Mouse (Mus musculus) cerebellum, adult 9-11 months (tissue): ENCODE data around the gene Vamp8.

Source experiments
- DNase-seq: peaks from one replicate; pipeline ENCODE4 v3.0.0; 2022

The Vamp8 gene

GRCm38 (mm10) chr6:72389941-72390771 lies at the start of gene Vamp8:
Gene Vamp8 (minus strand): TSS chr6:72390703.
- peak; percentile 71 for DNase-seq

- DNase-seq = peak; percentile 95
Measured at GRCm38 (mm10) chr6:72439355-72440185, 49.1 kb upstream of the Vamp8 start, which contains the start of gene Mat2a. Gene Mat2a (minus strand): TSS chr6:72439558.

- DNase-seq = peak; percentile 95
Measured at GRCm38 (mm10) chr6:72438862-72439354, 48.4 kb upstream of the Vamp8 start.

- no peak for DNase-seq
Measured at GRCm38 (mm10) chr6:72438226-72438625, 47.7 kb upstream of the Vamp8 start.

GRCm38 (mm10) chr6:72432153-72432552 lies 41.6 kb upstream of the Vamp8 start:
- no peak for DNase-seq

- DNase-seq = no peak
Measured at GRCm38 (mm10) chr6:72430989-72431921, 40.8 kb upstream of the Vamp8 start.

- DNase-seq = no peak
Measured at GRCm38 (mm10) chr6:72429061-72429842, 38.7 kb upstream of the Vamp8 start.

GRCm38 (mm10) chr6:72428036-72428435 lies 37.5 kb upstream of the Vamp8 start:
- peak; percentile 61 for DNase-seq

- DNase-seq = no peak
Measured at GRCm38 (mm10) chr6:72425646-72426045, 35.1 kb upstream of the Vamp8 start.

GRCm38 (mm10) chr6:72420901-72421300 lies 30.4 kb upstream of the Vamp8 start:
- DNase-seq = no peak

- no peak for DNase-seq
Measured at GRCm38 (mm10) chr6:72419806-72420205, 29.3 kb upstream of the Vamp8 start.

- no peak for DNase-seq
Measured at GRCm38 (mm10) chr6:72418279-72418678, 27.8 kb upstream of the Vamp8 start.

GRCm38 (mm10) chr6:72415964-72416772 lies 25.7 kb upstream of the Vamp8 start:
- DNase-seq = no peak

GRCm38 (mm10) chr6:72415181-72415580 lies 24.7 kb upstream of the Vamp8 start:
- no peak for DNase-seq

- DNase-seq = peak; percentile 96
Measured at GRCm38 (mm10) chr6:72414076-72414756, 23.7 kb upstream of the Vamp8 start, which contains the start of gene Ggcx. Gene Ggcx (plus strand): TSS chr6:72414308.

GRCm38 (mm10) chr6:72410518-72410917 lies 20.0 kb upstream of the Vamp8 start:
- no peak for DNase-seq

GRCm38 (mm10) chr6:72410003-72410402 lies 19.5 kb upstream of the Vamp8 start:
- DNase-seq = no peak

- DNase-seq = peak; percentile 52
Measured at GRCm38 (mm10) chr6:72409567-72409966, 19.1 kb upstream of the Vamp8 start.

GRCm38 (mm10) chr6:72407119-72407518 lies 16.6 kb upstream of the Vamp8 start:
- DNase-seq = peak; percentile 75

- DNase-seq = no peak
Measured at GRCm38 (mm10) chr6:72405356-72405755, 14.9 kb upstream of the Vamp8 start.
